Mouse (Mus musculus): ENCODE measurements around the gene Trip6. TPM values are rescaled to one million over a fixed set of nuclear protein-coding genes. Genes with fewer than 3 reads are reported as not detected.

Trip6 gene
- polyA plus RNA-seq, 1 experiment, result 22.2 TPM

- no peak overlapping the region for H3K27ac ChIP-seq (ENCODE audit: insufficient read depth, low read length)
- H3K4me1 ChIP-seq (ENCODE audit: control insufficient read depth, insufficient read depth, low read length), result no peaks in the 10 kb centered on the region
- H3K9me3 ChIP-seq (replicated peaks; ENCODE audit: control insufficient read depth, insufficient read depth, low read length, poor library complexity, severe bottlenecking), result no peaks in the 10 kb centered on the region
Observed at GRCm38 (mm10) chr5:137346983-137347382, 32.8 kb upstream of the Trip6 start.

GRCm38 (mm10) chr5:137346388-137346787, 32.2 kb upstream of the Trip6 start:
- Histone ChIP-seq H3K27ac (ENCODE audit: insufficient read depth, low read length) (no peak overlapping the region), H3K27me3 (ENCODE audit: control insufficient read depth, insufficient read depth, low read length, poor library complexity, severe bottlenecking) (no peaks in the 10 kb centered on the region), H3K4me3 (ENCODE audit: low read depth, low read length) (no peak overlapping the region), H3K4me1 (ENCODE audit: control insufficient read depth, insufficient read depth, low read length) (no peaks in the 10 kb centered on the region), H3K36me3 (ENCODE audit: control insufficient read depth, insufficient read depth, low read length, poor library complexity, severe bottlenecking) (no peaks in the 10 kb centered on the region), H3K9me3 (replicated peaks; ENCODE audit: control insufficient read depth, insufficient read depth, low read length, poor library complexity, severe bottlenecking) (no peaks in the 10 kb centered on the region), H3K9ac (ENCODE audit: low read depth, poor library complexity, severe bottlenecking) (no peak overlapping the region)
- TF ChIP-seq CTCF (IDR thresholded peaks at IDR 0.05; ENCODE audit: low read depth, low read length) (no peak), POLR2A (IDR thresholded peaks at IDR 0.05; ENCODE audit: insufficient read depth, low read length) (no peak), EP300 (IDR thresholded peaks at IDR 0.05; ENCODE audit: insufficient read depth, low read depth, low read length) (no peak)

More at GRCm38 (mm10) chr5:137346983-137347382, 32.8 kb upstream of the Trip6 start:
- Histone ChIP-seq H3K27me3 (ENCODE audit: control insufficient read depth, insufficient read depth, low read length, poor library complexity, severe bottlenecking) (no peaks in the 10 kb centered on the region), H3K4me3 (ENCODE audit: low read depth, low read length) (no peak overlapping the region), H3K9ac (ENCODE audit: low read depth, poor library complexity, severe bottlenecking) (no peak overlapping the region), H3K36me3 (ENCODE audit: control insufficient read depth, insufficient read depth, low read length, poor library complexity, severe bottlenecking) (no peaks in the 10 kb centered on the region)
- no peak for TF ChIP-seq EP300 (IDR thresholded peaks at IDR 0.05; ENCODE audit: insufficient read depth, low read depth, low read length)
- TF ChIP-seq CTCF (IDR thresholded peaks at IDR 0.05; ENCODE audit: low read depth, low read length), result no peak
- TF ChIP-seq POLR2A (IDR thresholded peaks at IDR 0.05; ENCODE audit: insufficient read depth, low read length), result no peak

GRCm38 (mm10) chr5:137345821-137346220, 31.6 kb upstream of the Trip6 start:
- no peak overlapping the region for H3K9ac ChIP-seq (ENCODE audit: low read depth, poor library complexity, severe bottlenecking)
- no peak overlapping the region for H3K27ac ChIP-seq (ENCODE audit: insufficient read depth, low read length)
- H3K36me3 ChIP-seq (ENCODE audit: control insufficient read depth, insufficient read depth, low read length, poor library complexity, severe bottlenecking), result no peaks in the 10 kb centered on the region
- H3K4me1 ChIP-seq (ENCODE audit: control insufficient read depth, insufficient read depth, low read length), result no peaks in the 10 kb centered on the region
- no peaks in the 10 kb centered on the region for H3K27me3 ChIP-seq (ENCODE audit: control insufficient read depth, insufficient read depth, low read length, poor library complexity, severe bottlenecking)
- no peak overlapping the region for H3K4me3 ChIP-seq (ENCODE audit: low read depth, low read length)
- no peaks in the 10 kb centered on the region for H3K9me3 ChIP-seq (replicated peaks; ENCODE audit: control insufficient read depth, insufficient read depth, low read length, poor library complexity, severe bottlenecking)
- TF ChIP-seq POLR2A (IDR thresholded peaks at IDR 0.05; ENCODE audit: insufficient read depth, low read length) (no peak), EP300 (IDR thresholded peaks at IDR 0.05; ENCODE audit: insufficient read depth, low read depth, low read length) (no peak), CTCF (IDR thresholded peaks at IDR 0.05; ENCODE audit: low read depth, low read length) (no peak)

GRCm38 (mm10) chr5:137343869-137344268, 29.7 kb upstream of the Trip6 start:
- Histone ChIP-seq H3K27me3 (ENCODE audit: control insufficient read depth, insufficient read depth, low read length, poor library complexity, severe bottlenecking) (no peaks in the 10 kb centered on the region), H3K4me1 (ENCODE audit: control insufficient read depth, insufficient read depth, low read length) (peaks cover 2% of the 10 kb centered on the region), H3K9me3 (replicated peaks; ENCODE audit: control insufficient read depth, insufficient read depth, low read length, poor library complexity, severe bottlenecking) (no peaks in the 10 kb centered on the region), H3K27ac (ENCODE audit: insufficient read depth, low read length) (no peak overlapping the region), H3K4me3 (ENCODE audit: low read depth, low read length) (no peak overlapping the region), H3K9ac (ENCODE audit: low read depth, poor library complexity, severe bottlenecking) (no peak overlapping the region), H3K36me3 (ENCODE audit: control insufficient read depth, insufficient read depth, low read length, poor library complexity, severe bottlenecking) (no peaks in the 10 kb centered on the region)
- TF ChIP-seq POLR2A (IDR thresholded peaks at IDR 0.05; ENCODE audit: insufficient read depth, low read length), result no peak

GRCm38 (mm10) chr5:137343412-137343811, 29.2 kb upstream of the Trip6 start:
- Histone ChIP-seq H3K4me3 (ENCODE audit: low read depth, low read length) (no peak overlapping the region), H3K9me3 (replicated peaks; ENCODE audit: control insufficient read depth, insufficient read depth, low read length, poor library complexity, severe bottlenecking) (no peaks in the 10 kb centered on the region), H3K4me1 (ENCODE audit: control insufficient read depth, insufficient read depth, low read length) (peaks cover 2% of the 10 kb centered on the region), H3K9ac (ENCODE audit: low read depth, poor library complexity, severe bottlenecking) (no peak overlapping the region), H3K27me3 (ENCODE audit: control insufficient read depth, insufficient read depth, low read length, poor library complexity, severe bottlenecking) (no peaks in the 10 kb centered on the region), H3K36me3 (ENCODE audit: control insufficient read depth, insufficient read depth, low read length, poor library complexity, severe bottlenecking) (no peaks in the 10 kb centered on the region), H3K27ac (ENCODE audit: insufficient read depth, low read length) (no peak overlapping the region)
- TF ChIP-seq CTCF (IDR thresholded peaks at IDR 0.05; ENCODE audit: low read depth, low read length), result no peak
- TF ChIP-seq POLR2A (IDR thresholded peaks at IDR 0.05; ENCODE audit: insufficient read depth, low read length), result no peak
- TF ChIP-seq EP300 (IDR thresholded peaks at IDR 0.05; ENCODE audit: insufficient read depth, low read depth, low read length), result no peak

GRCm38 (mm10) chr5:137342407-137343012, 28.3 kb upstream of the Trip6 start:
- H3K9me3 ChIP-seq (replicated peaks; ENCODE audit: control insufficient read depth, insufficient read depth, low read length, poor library complexity, severe bottlenecking), result no peaks in the 10 kb centered on the region
- no peaks in the 10 kb centered on the region for H3K36me3 ChIP-seq (ENCODE audit: control insufficient read depth, insufficient read depth, low read length, poor library complexity, severe bottlenecking)
- no peak overlapping the region for H3K9ac ChIP-seq (ENCODE audit: low read depth, poor library complexity, severe bottlenecking)
- no peak overlapping the region for H3K27ac ChIP-seq (ENCODE audit: insufficient read depth, low read length)
- H3K4me1 ChIP-seq (ENCODE audit: control insufficient read depth, insufficient read depth, low read length), result peaks cover 2% of the 10 kb centered on the region
- TF ChIP-seq POLR2A (IDR thresholded peaks at IDR 0.05; ENCODE audit: insufficient read depth, low read length), result no peak
- TF ChIP-seq EP300 (IDR thresholded peaks at IDR 0.05; ENCODE audit: insufficient read depth, low read depth, low read length), result no peak
- TF ChIP-seq CTCF (IDR thresholded peaks at IDR 0.05; ENCODE audit: low read depth, low read length), result no peak
- no peaks in the 10 kb centered on the region for H3K27me3 ChIP-seq (ENCODE audit: control insufficient read depth, insufficient read depth, low read length, poor library complexity, severe bottlenecking)
- no peak overlapping the region for H3K4me3 ChIP-seq (ENCODE audit: low read depth, low read length)
